Mouse (Mus musculus) kidney, adult 2 months (tissue): Measurements from ENCODE around the gene Tesk2.

Experiments
- CTCF ChIP-seq: fragments of 200-500 bp; conservative IDR thresholded peaks from 2 replicates; pipeline ENCODE4 v1.5.1; 2011; ENCODE audit warnings: low read depth, mild to moderate bottlenecking, control low read depth, low read length, moderate library complexity, mixed read lengths; ENCODE audit not compliant: insufficient read depth, insufficient read length
- POLR2A ChIP-seq: fragments of 200-500 bp; IDR thresholded peaks from one replicate; pipeline ENCODE4 v1.6.1; 2011; ENCODE audit warnings: low read depth, low read length, control low read depth

DNA sequence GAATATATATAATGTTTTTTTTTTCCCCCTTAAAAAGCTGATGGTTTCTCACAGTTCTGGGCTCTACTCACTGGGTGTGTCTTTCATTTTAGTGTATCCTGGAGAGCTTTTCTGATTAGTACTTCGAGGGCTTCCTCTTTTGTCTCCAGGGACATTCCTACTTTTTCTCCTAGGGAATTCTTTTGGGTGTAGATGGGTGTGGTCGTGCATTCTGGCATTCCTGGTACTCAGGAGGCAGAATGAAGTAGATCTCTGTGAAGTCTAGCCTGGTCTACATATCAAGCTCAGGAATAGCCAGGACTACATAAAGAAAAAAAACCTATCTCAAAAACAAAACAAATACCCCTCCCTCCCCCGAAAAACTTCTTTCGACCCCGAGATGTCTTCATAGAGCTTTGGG lies 4.7 kb downstream of the Tesk2 start:
- TF ChIP-seq POLR2A (no peak), CTCF (no peak)
